Mouse (Mus musculus) midbrain, postnatal 0 days (tissue): ENCODE measurements around the gene Ntn3. TPM values are rescaled to one million over a fixed set of nuclear protein-coding genes. Genes with fewer than 3 reads are reported as not detected.

Experiments used
- ATAC-seq: fragments of 200-750 bp; cut with Nextera tagmentation; 2 replicates; pipeline ENCODE4 v1.8.0; 2017; ENCODE audit warnings: moderate number of reproducible peaks, mild to moderate bottlenecking, moderate TSS enrichment, moderate library complexity; ENCODE audit not compliant: low FRiP score
- DNase-seq: peaks from one replicate; pipeline ENCODE4 v3.0.0-alpha.2; 2015; ENCODE audit warnings: low spot score
- H3K27ac ChIP-seq: fragments of 300-500 bp; sonication (generic); 2 replicates; pipeline ENCODE4 v1.5.1; 2014; ENCODE audit warnings: low read depth, mild to moderate bottlenecking, low read length, mixed read lengths
- H3K27me3 ChIP-seq: fragments of 300-500 bp; sonication (generic); 2 replicates; pipeline ENCODE4 v1.6.1; 2014; ENCODE audit warnings: low read length, control low read depth, mixed read lengths; ENCODE audit not compliant: insufficient read depth
- H3K36me3 ChIP-seq: fragments of 300-500 bp; sonication (generic); 2 replicates; pipeline ENCODE4 v1.6.1; 2014; ENCODE audit warnings: low read length, control low read depth, mixed read lengths; ENCODE audit not compliant: insufficient read depth
- H3K4me1 ChIP-seq: fragments of 300-500 bp; sonication (generic); 2 replicates; pipeline ENCODE4 v1.6.1; 2014; ENCODE audit warnings: mild to moderate bottlenecking, control low read depth, antibody characterized with exemption, low read length, mixed read lengths; ENCODE audit not compliant: insufficient read depth
- H3K4me2 ChIP-seq: fragments of 300-500 bp; sonication (generic); 2 replicates; pipeline ENCODE4 v1.6.1; 2014; ENCODE audit warnings: low read depth, mild to moderate bottlenecking, low read length, mixed read lengths; ENCODE audit not compliant: poor library complexity, severe bottlenecking
- H3K4me3 ChIP-seq: fragments of 300-500 bp; sonication (generic); 2 replicates; pipeline ENCODE4 v1.5.1; 2014; ENCODE audit warnings: low read depth, mild to moderate bottlenecking, low read length, moderate library complexity
- H3K9ac ChIP-seq: fragments of 300-500 bp; sonication (generic); replicated peaks from 2 replicates; pipeline ENCODE4 v1.6.1; 2014; ENCODE audit warnings: mild to moderate bottlenecking, low read length, moderate library complexity, mixed read lengths; ENCODE audit not compliant: poor library complexity, severe bottlenecking
- H3K9me3 ChIP-seq: fragments of 300-500 bp; sonication (generic); 2 replicates; pipeline ENCODE4 v1.6.1; 2016; ENCODE audit warnings: low read length, control low read depth
- CTCF ChIP-seq: IDR thresholded peaks from 2 replicates; pipeline ENCODE4 v1.5.1; 2016; ENCODE audit warnings: antibody characterized with exemption, mild to moderate bottlenecking
- WGBS: fragments of 180-500 bp; shearing (Covaris S2); extraction: QIAGEN DNeasy Blood & Tissue Kit; methylation state at CpG from one replicate; pipeline ENCODE4 v1.1.7; 2014; 5-methylcytosine and 5-hydroxymethylcytosine counted together
- polyA plus RNA-seq: library from polyadenylated mRNA; unstranded; fragments of >200 nt; fragmentation: Nextera tagmentation; extraction: Ambion mirVana; gene quantifications from 2 replicates; pipeline ENCODE4 v1.2.1, GENCODE M21; 2015
- total RNA-seq: library from RNA; depleted of rRNA; stranded (reverse); fragments of >200 nt; gene quantifications from 2 replicates; pipeline ENCODE4 v1.2.3, GENCODE M21; 2014

The Ntn3 gene
- total and polyA plus RNA-seq, 2 experiments from 2014 or later = 4.0 to 23.6 TPM

- 70% methylated on average over 4 of the region's 4 CpGs for WGBS
- Histone ChIP-seq H3K4me3 (no peak overlapping the region), H3K9ac (no peak overlapping the region), H3K9me3 (no peaks in the 10 kb centered on the region), H3K27ac (no peak overlapping the region), H3K4me2 (no peak overlapping the region), H3K4me1 (peaks cover 9% of the 10 kb centered on the region), H3K36me3 (peaks cover 23% of the 10 kb centered on the region), H3K27me3 (no peaks in the 10 kb centered on the region)
- TF ChIP-seq CTCF = no peak
- DNase-seq (no peak), ATAC-seq (no peak)
These were observed 7.5 kb upstream of the Ntn3 start for GRCm38 (mm10) chr17:24216836-24217235.

GRCm38 (mm10) chr17:24213186-24213585 is 3.9 kb upstream of the Ntn3 start:
- no peak overlapping the region for H3K4me3 ChIP-seq
- DNase-seq = no peak
- peaks cover 23% of the 10 kb centered on the region for H3K36me3 ChIP-seq
- 79% methylated on average over 6 of the region's 6 CpGs for WGBS
- H3K9me3 ChIP-seq = no peaks in the 10 kb centered on the region
- ATAC-seq = no peak
- no peak overlapping the region for H3K27ac ChIP-seq
- no peak overlapping the region for H3K4me2 ChIP-seq
- no peak overlapping the region for H3K9ac ChIP-seq
- TF ChIP-seq CTCF = no peak
- H3K4me1 ChIP-seq = peaks cover 22% of the 10 kb centered on the region
- H3K27me3 ChIP-seq = no peaks in the 10 kb centered on the region

- Histone ChIP-seq H3K9me3 (no peaks in the 10 kb centered on the region), H3K4me2 (peak overlapping the region; percentile 97), H3K27ac (no peak overlapping the region; the same call in 1 of the 2 replicates), H3K9ac (no peak overlapping the region; the same call in 1 of the 2 replicates), H3K4me3 (peak overlapping the region; percentile 54), H3K27me3 (no peaks in the 10 kb centered on the region), H3K36me3 (peaks cover 17% of the 10 kb centered on the region), H3K4me1 (peaks cover 28% of the 10 kb centered on the region)
- ATAC-seq (no peak; the same call in 1 of the 2 replicates), DNase-seq (no peak)
- peak; percentile 76 for TF ChIP-seq CTCF
- 31% methylated on average over 5 of the region's 5 CpGs for WGBS
These were observed 3.2 kb upstream of the Ntn3 start for GRCm38 (mm10) chr17:24212441-24213018.

- Histone ChIP-seq H3K4me1 (peaks cover 32% of the 10 kb centered on the region), H3K9me3 (no peaks in the 10 kb centered on the region), H3K27ac (peak overlapping the region; percentile 86), H3K4me2 (peak overlapping the region; percentile 97), H3K36me3 (peaks cover 15% of the 10 kb centered on the region; the same call in 1 of the 2 replicates), H3K27me3 (no peaks in the 10 kb centered on the region), H3K9ac (peak overlapping the region; percentile 86), H3K4me3 (peak overlapping the region; percentile 54)
- peak; percentile 84 for ATAC-seq
- TF ChIP-seq CTCF = no peak; the same call in 1 of the 2 replicates
- peak; percentile 95 for DNase-seq
- under 1% methylated on average over 37 of the region's 37 CpGs for WGBS
These were observed 2.5 kb upstream of the Ntn3 start for GRCm38 (mm10) chr17:24211631-24212440.

GRCm38 (mm10) chr17:24210591-24210990 is 1.3 kb upstream of the Ntn3 start:
- no peak overlapping the region for H3K4me2 ChIP-seq
- H3K4me1 ChIP-seq = peaks cover 44% of the 10 kb centered on the region
- H3K27ac ChIP-seq = no peak overlapping the region
- WGBS = 83% methylated on average over 3 of the region's 3 CpGs
- no peaks in the 10 kb centered on the region for H3K9me3 ChIP-seq
- H3K27me3 ChIP-seq = no peaks in the 10 kb centered on the region
- H3K36me3 ChIP-seq = 0 out of 2 replicates have a peak, but pooled peaks cover 4% of the 10 kb centered on the region
- no peak for TF ChIP-seq CTCF
- no peak overlapping the region for H3K9ac ChIP-seq
- H3K4me3 ChIP-seq = no peak overlapping the region
- ATAC-seq (no peak), DNase-seq (no peak)

- no peak overlapping the region for H3K27ac ChIP-seq
- H3K4me3 ChIP-seq = no peak overlapping the region
These were observed 547 bp upstream of the Ntn3 start for GRCm38 (mm10) chr17:24209916-24210240.

More at GRCm38 (mm10) chr17:24209916-24210240, 547 bp upstream of the Ntn3 start:
- H3K9me3 ChIP-seq = no peaks in the 10 kb centered on the region
- no peaks in the 10 kb centered on the region for H3K36me3 ChIP-seq
- H3K4me1 ChIP-seq = peaks cover 44% of the 10 kb centered on the region
- no peak for TF ChIP-seq CTCF
- ATAC-seq (no peak), DNase-seq (no peak)
- no peak overlapping the region for H3K9ac ChIP-seq
- 59% methylated on average over 3 of the region's 3 CpGs for WGBS
- no peaks in the 10 kb centered on the region for H3K27me3 ChIP-seq
- peak overlapping the region; percentile 79; the same call in 1 of the 2 replicates for H3K4me2 ChIP-seq
